Mouse (Mus musculus) hindbrain, embryonic 15.5 days (tissue): Measurements from ENCODE around the gene Cpsf4l. TPM values are rescaled to one million over a fixed set of nuclear protein-coding genes. Genes with fewer than 3 reads are reported as not detected.
A peak's percentile ranks its signal among the peaks of the same experiment; 100 is the strongest.

Experiments used
- ATAC-seq: fragments of 200-750 bp; cut with Nextera tagmentation; 2 replicates; pipeline ENCODE4 v1.8.0; 2017; ENCODE audit warnings: low read depth, moderate number of reproducible peaks, moderate TSS enrichment; ENCODE audit not compliant: low FRiP score
- H3K27ac ChIP-seq: fragments of 300-500 bp; sonication (generic); replicated peaks from 2 replicates; pipeline ENCODE4 v1.5.1; 2015; ENCODE audit warnings: mild to moderate bottlenecking, inconsistent platforms
- H3K27me3 ChIP-seq: fragments of 300-500 bp; sonication (generic); 2 replicates; pipeline ENCODE4 v1.6.1; 2015; ENCODE audit warnings: control low read depth, inconsistent platforms
- H3K36me3 ChIP-seq: fragments of 300-500 bp; sonication (generic); 2 replicates; pipeline ENCODE4 v1.6.1; 2015; ENCODE audit warnings: control low read depth, inconsistent platforms
- H3K4me1 ChIP-seq: fragments of 300-500 bp; sonication (generic); replicated peaks from 2 replicates; pipeline ENCODE4 v1.6.1; 2015; ENCODE audit warnings: control low read depth, inconsistent platforms
- H3K4me2 ChIP-seq: fragments of 300-500 bp; sonication (generic); 2 replicates; pipeline ENCODE4 v1.6.1; 2015; ENCODE audit warnings: moderate library complexity, mild to moderate bottlenecking, inconsistent platforms
- H3K4me3 ChIP-seq: fragments of 300-500 bp; sonication (generic); 2 replicates; pipeline ENCODE4 v1.5.1; 2015; ENCODE audit warnings: mild to moderate bottlenecking, inconsistent platforms
- H3K9ac ChIP-seq: fragments of 300-500 bp; sonication (generic); 2 replicates; pipeline ENCODE4 v1.6.1; 2015; ENCODE audit warnings: inconsistent platforms
- H3K9me3 ChIP-seq: fragments of 300-500 bp; sonication (generic); 2 replicates; pipeline ENCODE4 v1.6.1; 2016; ENCODE audit warnings: control low read depth, inconsistent platforms
- WGBS: fragments of 180-500 bp; shearing (Covaris S2); methylation state at CpG from one replicate; pipeline ENCODE4 v1.1.7; 2015; 5-methylcytosine and 5-hydroxymethylcytosine counted together
- polyA plus RNA-seq: library from polyadenylated mRNA; unstranded; fragments of >200 nt; fragmentation: Nextera tagmentation; extraction: Ambion mirVana; gene quantifications from 2 replicates; pipeline ENCODE4 v1.2.1, GENCODE M21; 2015

Gene Cpsf4l
- polyA plus RNA-seq, 1 experiment from 2014 or later: 0.49 TPM

DNA sequence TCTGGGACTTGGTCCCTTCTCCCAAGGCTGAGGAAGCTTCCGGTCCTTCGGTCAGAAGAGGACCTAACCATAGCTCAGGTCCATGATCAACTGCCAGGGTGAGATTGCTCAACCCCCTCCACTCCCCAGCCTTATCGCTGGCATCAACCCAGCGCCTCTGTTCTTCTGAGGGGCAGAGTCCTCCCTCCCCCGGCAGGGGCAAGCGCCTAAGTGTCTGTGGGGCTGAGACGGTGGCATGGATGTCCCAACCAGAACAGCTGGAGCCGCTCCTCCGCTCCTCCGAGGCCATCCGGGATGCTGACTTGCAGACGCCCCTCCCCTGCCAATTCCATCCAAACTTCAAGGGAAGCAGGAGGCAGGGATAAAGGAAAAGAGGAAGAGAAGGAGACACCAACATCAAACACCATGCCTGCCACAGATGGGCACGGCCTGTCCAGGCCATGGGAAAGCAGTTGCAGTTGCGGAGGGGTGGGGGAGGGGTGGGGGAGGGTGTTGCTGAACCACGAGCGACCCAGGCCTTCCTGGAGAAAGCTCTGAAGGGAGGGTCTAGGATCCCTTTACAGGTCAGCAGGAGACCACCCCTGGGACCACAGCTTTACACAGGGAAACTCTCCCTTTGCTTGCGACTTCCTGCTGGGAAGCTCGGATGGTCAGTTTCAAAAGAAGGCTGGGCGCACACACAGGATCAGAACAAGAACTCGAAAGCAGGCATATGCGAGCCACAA lies 39.1 kb upstream of the Cpsf4l start:
- peak overlapping the region; percentile 93; the same call in 1 of the 2 replicates for H3K9ac ChIP-seq
- ATAC-seq: no peak
- peak overlapping the region; percentile 85 for H3K4me3 ChIP-seq
- peak overlapping the region; percentile 75 for H3K4me2 ChIP-seq
- peak overlapping the region; percentile 95 for H3K27ac ChIP-seq
- no peaks in the 10 kb centered on the region for H3K36me3 ChIP-seq
- H3K9me3 ChIP-seq: no peaks in the 10 kb centered on the region
- no peaks in the 10 kb centered on the region for H3K27me3 ChIP-seq
- 11% methylated on average over 21 of the region's 21 CpGs for WGBS
- peaks cover 41% of the 10 kb centered on the region for H3K4me1 ChIP-seq

DNA sequence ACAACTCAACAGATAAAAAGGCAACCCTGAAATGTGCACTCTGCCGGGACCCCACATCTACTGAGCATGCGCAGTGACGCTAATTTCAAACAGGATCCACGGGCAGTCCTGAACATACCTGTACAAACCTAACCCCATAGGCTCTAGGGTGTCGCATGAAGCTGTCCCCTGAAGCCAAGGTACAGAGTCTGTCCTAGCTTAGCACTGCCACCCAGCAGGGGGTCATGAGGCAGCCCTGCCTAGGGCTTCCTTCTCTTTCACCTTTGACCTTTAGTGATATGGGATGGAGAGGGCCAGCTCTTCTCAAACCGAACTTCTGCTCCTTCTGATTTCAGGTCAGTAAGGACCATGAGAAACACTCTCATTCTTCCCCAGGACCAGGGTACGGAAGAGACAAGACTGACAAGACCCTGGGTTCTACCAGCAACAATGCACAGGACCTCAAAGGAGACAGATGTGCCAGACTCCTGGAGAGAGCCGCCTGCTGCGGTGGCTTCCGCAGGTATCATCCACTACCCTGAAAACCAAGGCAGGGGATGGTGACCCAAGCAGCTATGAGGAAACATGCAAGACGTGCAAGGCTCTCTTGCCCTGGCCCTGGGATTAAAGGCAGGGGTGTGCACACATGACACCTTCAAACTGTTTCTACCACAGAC lies 38.0 kb upstream of the Cpsf4l start:
- H3K4me1 ChIP-seq: peaks cover 41% of the 10 kb centered on the region

DNA sequence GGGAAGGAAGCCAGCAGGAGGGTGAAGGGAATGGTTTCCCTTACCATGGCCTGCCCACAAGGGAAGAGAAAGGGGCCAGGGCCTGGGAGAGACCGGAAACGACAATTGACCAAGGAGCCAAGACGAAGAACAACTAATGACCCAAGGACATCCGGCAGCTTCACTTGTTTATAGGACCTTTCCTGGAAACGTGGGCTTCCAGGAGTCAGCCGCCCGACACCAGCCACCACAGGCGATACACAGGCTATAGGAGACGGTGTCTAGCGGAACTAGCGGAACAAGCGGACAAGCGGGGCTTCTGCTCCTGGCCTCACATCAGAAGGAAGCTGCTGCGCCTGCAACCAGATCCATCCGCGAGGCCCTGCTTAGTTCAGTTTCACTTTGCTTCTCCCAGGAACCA lies 37.2 kb upstream of the Cpsf4l start:
- Histone ChIP-seq H3K9ac (no peak overlapping the region), H3K27ac (0 out of 2 replicates have a peak overlapping the region, but pooled peaks have one; percentile 19), H3K4me2 (peak overlapping the region; percentile 75; the same call in 1 of the 2 replicates), H3K4me1 (peaks cover 42% of the 10 kb centered on the region), H3K9me3 (no peaks in the 10 kb centered on the region), H3K4me3 (no peak overlapping the region), H3K27me3 (no peaks in the 10 kb centered on the region), H3K36me3 (peaks cover 2% of the 10 kb centered on the region; the same call in 1 of the 2 replicates)
- WGBS: 75% methylated on average over 16 of the region's 16 CpGs
- no peak for ATAC-seq

More for the DNA sequence above, 38.0 kb upstream of the Cpsf4l start:
- Histone ChIP-seq H3K36me3 (peaks cover 2% of the 10 kb centered on the region; the same call in 1 of the 2 replicates), H3K27ac (no peak overlapping the region), H3K27me3 (no peaks in the 10 kb centered on the region), H3K4me3 (no peak overlapping the region), H3K4me2 (peak overlapping the region; percentile 75), H3K9me3 (no peaks in the 10 kb centered on the region), H3K9ac (no peak overlapping the region)
- ATAC-seq: no peak
- 84% methylated on average over 11 of the region's 11 CpGs for WGBS

DNA sequence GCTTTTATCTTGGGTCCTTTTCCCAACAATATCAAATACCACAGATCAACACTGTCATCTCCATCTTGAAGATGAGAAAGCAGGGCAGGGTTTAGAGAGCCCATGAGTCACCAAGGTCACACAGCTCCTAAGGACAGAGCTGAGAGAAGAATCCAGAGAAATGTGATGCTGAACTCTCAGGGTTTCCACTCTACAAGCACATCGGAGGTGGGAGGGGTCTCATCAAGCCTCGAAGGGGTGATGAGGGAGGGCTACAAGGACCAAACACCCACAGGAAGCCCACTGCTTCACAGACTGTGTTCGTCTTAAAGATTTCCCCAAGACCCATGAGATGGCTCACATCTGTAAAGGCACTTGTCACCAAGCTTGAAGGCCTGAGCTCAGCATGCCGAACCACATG lies 36.1 kb upstream of the Cpsf4l start:
- no peaks in the 10 kb centered on the region for H3K9me3 ChIP-seq
- H3K27me3 ChIP-seq: no peaks in the 10 kb centered on the region
- WGBS: 86% methylated on average over 4 of the region's 4 CpGs
- H3K4me1 ChIP-seq: peaks cover 40% of the 10 kb centered on the region
- no peak overlapping the region for H3K27ac ChIP-seq
- no peak for ATAC-seq
- H3K4me2 ChIP-seq: no peak overlapping the region
- H3K9ac ChIP-seq: no peak overlapping the region
- no peak overlapping the region for H3K4me3 ChIP-seq
- H3K36me3 ChIP-seq: peaks cover 2% of the 10 kb centered on the region; the same call in 1 of the 2 replicates

DNA sequence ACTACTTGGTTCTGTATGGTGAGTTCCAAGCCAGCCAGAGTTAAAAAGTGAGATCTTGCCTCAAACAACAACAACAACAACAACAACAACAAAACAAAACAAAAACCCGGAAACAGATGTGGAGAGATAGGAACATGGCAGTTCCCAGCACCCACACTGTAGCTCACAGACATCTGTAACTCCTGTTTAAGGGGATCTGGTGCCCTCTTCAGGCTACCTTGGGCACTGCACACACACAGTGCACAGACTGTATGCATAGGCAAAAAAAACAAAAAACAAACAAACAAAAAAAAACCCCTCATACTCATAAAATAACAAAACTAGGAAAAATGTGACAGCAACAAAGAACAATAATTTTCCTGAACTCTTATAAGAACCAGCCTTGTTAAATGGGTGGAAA lies 33.2 kb upstream of the Cpsf4l start:
- no peak for ATAC-seq
- H3K4me3 ChIP-seq: no peak overlapping the region
- H3K4me2 ChIP-seq: no peak overlapping the region
- H3K9me3 ChIP-seq: no peaks in the 10 kb centered on the region
- no peak overlapping the region for H3K9ac ChIP-seq
- WGBS: 100% methylated on average over 1 of the region's 1 CpGs
- H3K36me3 ChIP-seq: peaks cover 2% of the 10 kb centered on the region; the same call in 1 of the 2 replicates
- H3K27me3 ChIP-seq: no peaks in the 10 kb centered on the region
- H3K4me1 ChIP-seq: peaks cover 33% of the 10 kb centered on the region
- H3K27ac ChIP-seq: no peak overlapping the region

DNA sequence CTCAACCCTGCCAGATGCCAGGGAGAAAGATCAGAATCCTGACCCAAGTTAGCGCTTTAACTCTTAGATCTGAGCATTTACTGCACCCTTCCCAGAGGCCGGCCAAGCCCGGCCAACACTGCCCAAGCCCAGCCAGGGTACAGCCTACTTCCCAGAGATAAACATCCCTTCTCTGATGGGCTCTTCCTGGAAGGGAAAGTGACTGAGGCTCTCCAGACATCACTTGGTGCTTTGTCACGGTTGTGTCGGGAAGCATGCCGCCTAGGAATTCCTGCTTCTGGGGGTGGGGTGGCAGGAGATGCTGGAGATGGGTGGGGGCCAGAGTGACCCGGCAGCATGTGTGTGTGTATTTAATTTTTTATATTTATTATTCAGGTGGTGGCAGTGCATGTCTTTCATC lies 30.3 kb upstream of the Cpsf4l start:
- H3K9me3 ChIP-seq: no peaks in the 10 kb centered on the region
- peaks cover 2% of the 10 kb centered on the region; the same call in 1 of the 2 replicates for H3K36me3 ChIP-seq
- no peak overlapping the region for H3K27ac ChIP-seq
- H3K27me3 ChIP-seq: no peaks in the 10 kb centered on the region
- no peak overlapping the region for H3K4me2 ChIP-seq
- WGBS: 89% methylated on average over 7 of the region's 7 CpGs
- no peak overlapping the region for H3K4me3 ChIP-seq
- H3K4me1 ChIP-seq: peaks cover 25% of the 10 kb centered on the region; the same call in 1 of the 2 replicates
- H3K9ac ChIP-seq: no peak overlapping the region
- ATAC-seq: no peak

DNA sequence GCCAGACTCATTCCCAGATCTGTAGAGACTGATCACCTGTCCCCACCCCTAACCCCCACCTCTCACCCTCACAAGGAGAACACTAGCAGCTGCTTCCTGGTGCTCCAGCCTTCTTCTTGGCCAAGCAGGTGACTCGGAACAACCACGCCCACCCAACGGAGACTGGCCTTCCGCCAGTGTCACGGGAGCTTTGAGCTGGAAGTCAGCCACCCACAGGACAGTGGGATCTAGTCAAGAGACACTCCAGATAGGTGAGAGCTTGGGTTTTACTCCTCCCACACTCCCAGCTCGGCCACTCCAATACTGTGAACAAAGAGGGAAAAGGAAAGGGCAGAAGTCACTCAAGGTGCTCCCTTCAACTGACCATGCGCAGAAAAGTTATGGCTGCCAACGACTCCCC lies 29.4 kb upstream of the Cpsf4l start:
- no peaks in the 10 kb centered on the region for H3K9me3 ChIP-seq
- 77% methylated on average over 8 of the region's 8 CpGs for WGBS
- no peak for ATAC-seq

DNA sequence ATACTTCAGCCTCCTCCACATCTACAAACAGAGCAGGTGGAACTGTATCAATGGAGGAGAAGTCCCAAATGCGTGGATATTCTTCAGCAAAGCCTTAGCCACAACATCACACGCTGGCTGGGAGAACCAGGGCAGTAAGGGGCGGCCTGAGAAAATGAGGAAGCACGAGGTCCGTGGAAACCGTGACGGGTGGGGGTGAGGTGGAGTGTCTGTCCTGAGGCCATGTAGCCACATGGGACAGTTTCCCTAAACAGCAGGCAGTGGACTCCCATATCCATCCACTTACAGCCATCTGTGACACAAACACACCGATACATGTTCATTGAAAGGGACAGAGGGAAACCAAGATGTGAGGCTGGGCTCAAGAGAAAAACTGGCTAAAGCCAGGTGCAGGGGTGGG lies 28.1 kb upstream of the Cpsf4l start:
- 73% methylated on average over 8 of the region's 8 CpGs for WGBS
- H3K9me3 ChIP-seq: no peaks in the 10 kb centered on the region
- H3K4me3 ChIP-seq: no peak overlapping the region
- no peak overlapping the region for H3K27ac ChIP-seq
- no peaks in the 10 kb centered on the region for H3K27me3 ChIP-seq
- H3K4me1 ChIP-seq: peaks cover 33% of the 10 kb centered on the region; the same call in 1 of the 2 replicates
- no peak for ATAC-seq
- H3K36me3 ChIP-seq: no peaks in the 10 kb centered on the region
- H3K9ac ChIP-seq: no peak overlapping the region
- no peak overlapping the region for H3K4me2 ChIP-seq

More for the DNA sequence above, 29.4 kb upstream of the Cpsf4l start:
- no peaks in the 10 kb centered on the region for H3K27me3 ChIP-seq
- no peak overlapping the region for H3K4me3 ChIP-seq
- peaks cover 26% of the 10 kb centered on the region; the same call in 1 of the 2 replicates for H3K4me1 ChIP-seq
- H3K4me2 ChIP-seq: no peak overlapping the region
- peaks cover 2% of the 10 kb centered on the region; the same call in 1 of the 2 replicates for H3K36me3 ChIP-seq
- no peak overlapping the region for H3K9ac ChIP-seq
- no peak overlapping the region for H3K27ac ChIP-seq

DNA sequence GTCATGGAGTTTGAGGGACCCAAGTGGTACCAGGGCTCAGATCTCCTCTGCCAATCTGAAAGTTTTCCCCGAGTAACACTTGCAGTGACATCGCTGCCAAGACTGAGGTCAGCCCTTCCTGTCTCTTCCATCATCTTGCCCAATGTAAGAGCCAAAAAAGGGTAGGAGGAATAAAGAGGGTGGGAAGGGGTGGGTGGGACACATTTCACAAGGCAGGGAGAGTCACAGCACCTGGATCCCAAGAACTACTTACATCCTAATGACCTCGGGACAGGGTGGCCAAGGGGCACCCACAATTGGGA lies 27.7 kb upstream of the Cpsf4l start:
- Histone ChIP-seq H3K9ac (no peak overlapping the region), H3K27ac (no peak overlapping the region), H3K9me3 (no peaks in the 10 kb centered on the region), H3K36me3 (no peaks in the 10 kb centered on the region), H3K27me3 (no peaks in the 10 kb centered on the region), H3K4me2 (no peak overlapping the region), H3K4me1 (peaks cover 37% of the 10 kb centered on the region; the same call in 1 of the 2 replicates), H3K4me3 (no peak overlapping the region)
- no peak for ATAC-seq
- WGBS: 91% methylated on average over 3 of the region's 3 CpGs

DNA sequence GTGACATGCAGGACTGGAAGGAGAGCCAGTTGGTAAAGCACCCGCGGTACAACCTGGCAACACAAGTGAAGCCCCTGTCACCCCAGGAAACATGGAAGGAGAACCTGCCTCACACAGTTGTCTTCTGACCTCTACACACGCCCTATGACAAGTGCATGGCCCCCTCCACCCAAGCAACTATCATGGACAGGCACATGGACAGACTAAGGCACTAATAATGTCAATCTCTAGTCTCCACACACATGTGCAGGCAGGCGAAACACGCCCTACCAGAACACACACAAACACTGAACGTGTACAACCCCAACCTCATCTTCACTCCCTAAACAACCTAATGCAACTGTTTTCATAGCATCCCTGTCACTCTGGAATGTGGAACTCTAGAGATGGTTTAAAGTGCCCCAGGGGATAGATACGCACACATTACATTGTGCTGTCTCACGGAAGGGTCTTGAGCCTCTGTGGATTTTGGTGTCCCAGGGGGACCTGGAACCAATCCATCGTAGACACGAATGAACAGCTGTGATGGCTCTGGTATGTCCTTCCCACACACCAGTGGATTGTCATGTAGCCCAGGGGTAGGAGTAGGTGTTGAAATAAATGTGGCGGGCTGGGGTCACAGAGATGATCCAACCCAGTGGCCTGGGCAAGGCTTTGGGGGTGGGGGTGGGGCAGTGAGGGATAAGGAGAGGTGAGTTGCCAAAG lies 27.2 kb upstream of the Cpsf4l start:
- Histone ChIP-seq H3K27me3 (no peaks in the 10 kb centered on the region), H3K4me2 (no peak overlapping the region), H3K36me3 (no peaks in the 10 kb centered on the region), H3K9ac (no peak overlapping the region), H3K27ac (no peak overlapping the region), H3K4me3 (no peak overlapping the region), H3K9me3 (no peaks in the 10 kb centered on the region), H3K4me1 (peaks cover 32% of the 10 kb centered on the region; the same call in 1 of the 2 replicates)
- 76% methylated on average over 11 of the region's 11 CpGs for WGBS
- no peak for ATAC-seq

DNA sequence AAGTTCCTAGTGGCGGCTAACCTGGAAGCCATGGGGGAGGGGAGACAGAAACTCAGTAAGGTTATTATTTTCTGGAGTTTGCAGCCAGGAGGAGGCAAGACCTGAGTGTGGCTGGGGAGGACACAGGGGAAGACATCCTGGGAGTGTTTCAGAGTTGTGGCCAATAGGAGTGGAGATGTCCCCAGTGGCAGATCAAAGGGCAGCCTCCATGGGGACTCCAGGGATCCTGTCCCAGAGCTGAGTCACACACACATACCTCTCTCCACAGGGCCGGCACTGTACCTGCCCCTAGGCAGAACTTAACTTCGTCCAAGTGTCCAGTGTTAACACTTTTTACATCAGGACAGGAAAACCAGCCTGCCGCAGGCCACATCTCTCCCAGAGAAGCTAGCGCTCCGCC lies 25.3 kb upstream of the Cpsf4l start:
- peaks cover 32% of the 10 kb centered on the region; the same call in 1 of the 2 replicates for H3K4me1 ChIP-seq

More for the DNA sequence above, 25.3 kb upstream of the Cpsf4l start:
- Histone ChIP-seq H3K9ac (no peak overlapping the region), H3K9me3 (no peaks in the 10 kb centered on the region), H3K27me3 (no peaks in the 10 kb centered on the region), H3K4me2 (no peak overlapping the region), H3K27ac (no peak overlapping the region), H3K4me3 (no peak overlapping the region), H3K36me3 (no peaks in the 10 kb centered on the region)
- no peak for ATAC-seq
- WGBS: 81% methylated on average over 6 of the region's 6 CpGs
